Mouse (Mus musculus) olfactory bulb, adult 2 months (tissue): ENCODE data around the gene Proz.

Experiments used
- CTCF ChIP-seq: fragments of 200-500 bp; IDR thresholded peaks from 2 replicates; pipeline ENCODE4 v1.5.1; 2012; ENCODE audit warnings: low read depth, mild to moderate bottlenecking, low read length, moderate library complexity; ENCODE audit not compliant: insufficient read depth
- POLR2A ChIP-seq: fragments of 200-500 bp; IDR thresholded peaks from 2 replicates; pipeline ENCODE4 v1.6.1; 2012; ENCODE audit warnings: mild to moderate bottlenecking, low read depth, low read length, moderate library complexity; ENCODE audit not compliant: insufficient read depth

- no peak for TF ChIP-seq CTCF
- TF ChIP-seq POLR2A: no peak
Observed at GRCm38 (mm10) chr8:13111917-13112316, 51.2 kb downstream of the Proz start.
